Mouse (Mus musculus) embryonic facial prominence, embryonic 14.5 days (tissue): Measurements from ENCODE around the gene Srgap1. TPM values are rescaled to one million over a fixed set of nuclear protein-coding genes. Genes with fewer than 3 reads are reported as not detected.

Experiments
- ATAC-seq: fragments of 200-750 bp; cut with Nextera tagmentation; 2 replicates; pipeline ENCODE4 v1.8.0; 2017; ENCODE audit warnings: low read depth, moderate number of reproducible peaks, moderate TSS enrichment
- DNase-seq: peaks from one replicate; pipeline ENCODE4 v3.0.0-alpha.2; 2015; ENCODE audit warnings: low spot score
- H3K27ac ChIP-seq: fragments of 300-500 bp; sonication (generic); replicated peaks from 2 replicates; pipeline ENCODE4 v1.5.1; 2014; ENCODE audit warnings: low read depth, mild to moderate bottlenecking, low read length, moderate library complexity
- H3K27me3 ChIP-seq: fragments of 300-500 bp; sonication (generic); replicated peaks from 2 replicates; pipeline ENCODE4 v1.6.1; 2014; ENCODE audit warnings: low read length; ENCODE audit not compliant: control insufficient read depth, insufficient read depth
- H3K36me3 ChIP-seq: fragments of 300-500 bp; sonication (generic); 2 replicates; pipeline ENCODE4 v1.6.1; 2014; ENCODE audit warnings: low read length, mixed read lengths; ENCODE audit not compliant: control insufficient read depth, insufficient read depth
- H3K4me1 ChIP-seq: fragments of 300-500 bp; sonication (generic); 2 replicates; pipeline ENCODE4 v1.6.1; 2014; ENCODE audit warnings: antibody characterized with exemption, low read length; ENCODE audit not compliant: control insufficient read depth, insufficient read depth
- H3K4me2 ChIP-seq: fragments of 300-500 bp; sonication (generic); 2 replicates; pipeline ENCODE4 v1.6.1; 2014; ENCODE audit warnings: low read depth, mild to moderate bottlenecking, low read length, moderate library complexity, mixed read lengths
- H3K4me3 ChIP-seq: fragments of 300-500 bp; sonication (generic); 2 replicates; pipeline ENCODE4 v1.5.1; 2014; ENCODE audit warnings: low read depth, mild to moderate bottlenecking, low read length
- H3K9ac ChIP-seq: fragments of 300-500 bp; sonication (generic); 2 replicates; pipeline ENCODE4 v1.6.1; 2014; ENCODE audit warnings: low read depth, mild to moderate bottlenecking, low read length, moderate library complexity, mixed read lengths
- H3K9me3 ChIP-seq: fragments of 300-500 bp; sonication (generic); 2 replicates; pipeline ENCODE4 v1.6.1; 2016; ENCODE audit warnings: low read length; ENCODE audit not compliant: control insufficient read depth
- WGBS: fragments of 180-500 bp; shearing (Covaris S2); extraction: QIAGEN DNeasy Blood & Tissue Kit; methylation state at CpG from one replicate; pipeline ENCODE4 v1.1.7; 2014; 5-methylcytosine and 5-hydroxymethylcytosine counted together
- polyA plus RNA-seq: library from polyadenylated mRNA; unstranded; fragments of >200 nt; fragmentation: Nextera tagmentation; extraction: Ambion mirVana; gene quantifications from 2 replicates; pipeline ENCODE4 v1.2.1, GENCODE M21; 2014

The Srgap1 gene
- polyA plus RNA-seq, 1 experiment from 2014 or later = 11.1 TPM

DNA sequence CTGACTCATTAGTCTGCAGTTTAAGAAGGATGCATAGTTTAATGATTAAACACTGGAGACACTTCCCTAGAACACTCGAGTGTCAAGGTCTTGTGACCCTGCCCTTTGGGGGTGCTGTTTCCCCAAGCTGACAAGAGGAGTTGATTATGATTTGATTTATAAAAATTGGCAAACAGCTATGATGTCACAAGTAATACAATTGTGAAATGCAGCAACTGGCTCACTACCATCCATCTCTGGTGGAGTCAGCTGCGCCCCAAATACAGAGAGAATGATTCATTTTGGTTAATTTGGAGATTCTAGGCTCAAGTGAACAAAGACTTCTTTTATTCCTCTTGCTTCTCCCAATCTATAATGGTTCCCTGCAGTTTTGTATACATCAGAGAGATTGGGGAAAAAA lies 188.2 kb downstream of the Srgap1 start:
- Histone ChIP-seq H3K9me3 (no peaks in the 10 kb centered on the region), H3K9ac (no peak overlapping the region), H3K27me3 (no peaks in the 10 kb centered on the region), H3K36me3 (peaks cover 9% of the 10 kb centered on the region; the same call in 1 of the 2 replicates), H3K4me2 (no peak overlapping the region), H3K4me1 (peaks cover 9% of the 10 kb centered on the region; the same call in 1 of the 2 replicates), H3K27ac (no peak overlapping the region), H3K4me3 (no peak overlapping the region)
- 73% methylated on average over 2 of the region's 2 CpGs for WGBS
- ATAC-seq (no peak), DNase-seq (no peak)

DNA sequence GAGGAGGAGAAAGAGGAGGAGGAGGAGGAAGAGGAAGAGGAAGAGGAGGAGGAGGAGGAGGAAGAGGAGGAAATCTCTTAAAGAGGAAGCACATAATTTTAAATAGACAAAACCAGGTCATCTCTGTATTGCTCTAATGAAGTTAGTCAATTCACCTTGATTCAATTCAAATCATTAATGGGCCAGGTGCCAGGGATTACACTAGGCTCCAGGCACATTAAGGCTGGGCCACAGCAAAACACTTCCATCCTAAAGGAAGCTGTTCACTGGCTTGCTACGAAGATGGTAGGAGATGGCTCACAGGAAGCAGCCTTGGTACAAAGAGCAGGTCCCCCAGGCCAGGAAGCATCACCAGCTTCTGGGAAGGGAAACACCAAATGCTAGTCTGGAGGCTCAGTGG lies 189.0 kb downstream of the Srgap1 start:
- 59% methylated on average over 1 of the region's 1 CpGs for WGBS
- no peak overlapping the region for H3K9ac ChIP-seq
- DNase-seq = no peak

DNA sequence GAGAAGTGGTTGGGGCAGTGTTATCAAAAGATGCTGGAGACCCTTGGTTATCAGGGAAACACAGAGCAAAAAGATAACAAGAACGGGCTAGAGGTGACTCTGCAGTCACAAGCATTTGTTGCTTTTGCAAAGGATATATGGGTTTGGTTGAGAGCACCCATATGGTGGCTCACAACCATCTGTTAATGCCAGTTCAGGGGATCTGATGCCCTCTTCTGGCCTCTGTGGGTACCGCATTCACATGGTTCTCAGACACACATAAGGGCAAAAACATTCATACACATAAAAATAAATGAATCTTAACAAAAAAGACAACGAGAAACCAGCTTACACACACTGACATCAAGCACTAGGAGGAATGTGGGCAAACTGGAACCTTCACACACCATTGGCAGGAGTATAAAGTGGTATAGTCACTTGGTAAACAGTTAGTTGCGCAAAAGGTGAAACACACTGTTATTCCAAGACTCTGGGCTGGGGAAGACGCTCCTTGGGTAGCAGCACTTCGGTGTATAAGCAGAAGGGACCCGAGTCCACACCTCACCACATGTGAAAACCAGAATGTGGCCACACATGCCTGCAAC lies 191.2 kb downstream of the Srgap1 start:
- H3K4me1 ChIP-seq = peaks cover 7% of the 10 kb centered on the region; the same call in 1 of the 2 replicates
- WGBS = 76% methylated on average over 7 of the region's 7 CpGs

More for the DNA sequence above, 189.0 kb downstream of the Srgap1 start:
- Histone ChIP-seq H3K4me1 (peaks cover 9% of the 10 kb centered on the region; the same call in 1 of the 2 replicates), H3K36me3 (peaks cover 9% of the 10 kb centered on the region; the same call in 1 of the 2 replicates), H3K4me3 (no peak overlapping the region), H3K4me2 (no peak overlapping the region), H3K27me3 (no peaks in the 10 kb centered on the region), H3K27ac (no peak overlapping the region), H3K9me3 (no peaks in the 10 kb centered on the region)
- no peak for ATAC-seq

DNA sequence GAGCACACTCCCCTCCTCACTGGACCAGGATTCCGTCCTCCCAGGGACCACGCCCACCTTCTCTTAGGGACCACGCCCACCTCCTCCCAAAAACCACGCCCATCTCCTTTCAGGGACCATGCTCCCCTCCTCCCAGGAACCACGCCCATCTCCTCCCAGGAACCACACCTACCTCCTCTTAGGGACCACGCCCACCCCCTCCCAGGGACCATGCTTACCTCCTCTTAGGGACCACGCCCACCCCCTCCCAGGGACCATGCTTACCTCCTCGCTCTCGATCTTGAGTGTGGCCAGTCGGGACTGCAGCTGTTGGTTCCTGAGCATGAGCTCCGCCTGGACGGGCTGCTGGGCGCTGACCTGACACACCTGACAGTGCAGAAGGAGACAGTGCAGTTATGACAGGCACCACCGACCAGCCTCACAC lies 193.7 kb downstream of the Srgap1 start:
- H3K4me1 ChIP-seq = 0 out of 2 replicates have a peak, but pooled peaks cover 3% of the 10 kb centered on the region
- H3K27ac ChIP-seq = no peak overlapping the region
- peaks cover 12% of the 10 kb centered on the region; the same call in 1 of the 2 replicates for H3K36me3 ChIP-seq
- no peak for DNase-seq
- ATAC-seq = no peak
- no peak overlapping the region for H3K4me3 ChIP-seq
- no peak overlapping the region for H3K9ac ChIP-seq
- 52% methylated on average over 14 of the region's 14 CpGs for WGBS
- no peak overlapping the region for H3K4me2 ChIP-seq
- H3K27me3 ChIP-seq = no peaks in the 10 kb centered on the region
- no peaks in the 10 kb centered on the region for H3K9me3 ChIP-seq

More for the DNA sequence above, 191.2 kb downstream of the Srgap1 start:
- Histone ChIP-seq H3K9ac (no peak overlapping the region), H3K36me3 (peaks cover 12% of the 10 kb centered on the region; the same call in 1 of the 2 replicates), H3K4me3 (no peak overlapping the region), H3K9me3 (no peaks in the 10 kb centered on the region), H3K27me3 (no peaks in the 10 kb centered on the region), H3K4me2 (no peak overlapping the region), H3K27ac (no peak overlapping the region)
- DNase-seq = no peak
- no peak for ATAC-seq

DNA sequence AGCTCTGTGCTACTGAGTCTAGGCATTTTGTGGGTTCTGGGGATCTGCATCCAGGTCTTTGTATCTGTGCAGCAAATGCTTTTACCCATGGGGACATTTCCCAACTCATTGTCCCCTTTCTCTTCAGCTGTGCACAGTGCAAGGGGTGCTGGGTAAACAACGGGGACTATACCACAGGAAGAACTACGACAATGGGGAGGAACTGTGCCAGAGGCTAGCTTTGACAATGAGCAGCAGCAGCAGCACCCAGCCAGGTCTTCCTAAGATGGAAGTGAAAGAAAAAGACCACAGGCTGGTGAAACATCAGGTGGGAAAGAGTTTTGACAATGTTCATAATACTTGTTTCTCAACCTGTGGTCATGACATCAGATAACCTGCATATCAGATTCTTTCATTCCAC lies 197.6 kb downstream of the Srgap1 start:
- WGBS = 63% methylated on average over 2 of the region's 2 CpGs
- Histone ChIP-seq H3K36me3 (peaks cover 7% of the 10 kb centered on the region; the same call in 1 of the 2 replicates), H3K4me1 (no peaks in the 10 kb centered on the region), H3K4me3 (no peak overlapping the region), H3K27me3 (no peaks in the 10 kb centered on the region), H3K4me2 (no peak overlapping the region), H3K27ac (no peak overlapping the region), H3K9ac (no peak overlapping the region), H3K9me3 (no peaks in the 10 kb centered on the region)
- ATAC-seq (no peak), DNase-seq (no peak)

DNA sequence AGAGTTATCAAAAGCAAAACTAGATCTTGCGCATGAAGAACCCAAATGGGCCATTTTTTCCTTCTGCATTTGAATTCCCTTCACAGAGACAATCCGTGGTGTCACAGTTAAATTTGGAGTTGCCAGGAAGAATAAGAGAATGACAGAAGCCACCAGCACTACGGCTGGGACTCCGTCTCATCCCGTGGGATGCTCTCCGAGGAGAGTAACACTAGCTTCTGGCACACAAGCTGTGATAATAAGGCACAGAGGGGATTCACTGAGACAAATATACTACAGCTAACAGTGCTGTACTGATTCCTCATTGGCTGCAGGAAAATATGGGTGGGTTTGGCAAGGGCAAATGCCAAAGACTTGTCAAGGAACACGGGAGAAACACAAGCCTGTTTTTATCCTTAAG lies 201.4 kb downstream of the Srgap1 start:
- H3K27me3 ChIP-seq = no peaks in the 10 kb centered on the region
- ATAC-seq (peak; percentile 76; the same call in 1 of the 2 replicates), DNase-seq (peak; percentile 45)
- H3K9ac ChIP-seq = no peak overlapping the region
- H3K4me1 ChIP-seq = no peaks in the 10 kb centered on the region
- H3K36me3 ChIP-seq = peaks cover 5% of the 10 kb centered on the region
- no peak overlapping the region for H3K4me3 ChIP-seq
- 82% methylated on average over 7 of the region's 7 CpGs for WGBS
- H3K9me3 ChIP-seq = no peaks in the 10 kb centered on the region
- no peak overlapping the region for H3K27ac ChIP-seq
- no peak overlapping the region for H3K4me2 ChIP-seq

DNA sequence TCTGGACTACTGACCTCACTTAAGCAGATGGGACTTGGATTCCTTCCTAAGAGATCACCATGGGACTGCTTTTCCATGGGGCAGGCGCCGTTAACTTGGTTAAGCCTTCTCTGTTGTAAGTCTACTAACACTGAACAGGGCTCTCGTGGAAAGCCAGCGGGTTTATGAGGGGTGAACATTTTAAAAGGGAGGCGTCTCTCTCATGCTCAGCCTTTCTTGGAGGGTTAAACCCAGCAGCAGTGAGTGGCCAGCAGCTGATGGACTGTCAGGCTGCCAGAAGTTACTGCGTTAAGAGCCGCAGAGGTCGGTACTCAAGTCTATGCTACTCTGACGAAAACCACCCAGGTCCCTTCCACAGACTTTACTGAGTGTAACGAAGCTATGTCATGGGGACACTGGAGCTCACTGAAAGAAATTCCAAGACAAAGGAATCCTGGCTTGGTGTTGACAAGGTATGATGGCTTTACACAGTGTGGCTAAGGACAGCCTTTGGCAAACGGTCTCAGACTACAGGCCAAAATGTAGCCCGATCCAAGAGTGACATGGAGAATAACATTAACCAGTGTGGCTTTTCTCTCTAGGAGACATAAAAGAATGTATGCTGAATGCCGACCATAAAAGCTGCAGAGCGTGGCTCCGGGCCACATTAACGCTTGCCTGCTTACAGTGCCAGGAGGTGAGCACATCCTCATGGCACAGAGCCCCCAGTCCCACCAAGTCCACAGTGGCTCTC lies 209.8 kb downstream of the Srgap1 start:
- Histone ChIP-seq H3K4me3 (peak overlapping the region; percentile 31), H3K9me3 (peaks cover 4% of the 10 kb centered on the region; the same call in 1 of the 2 replicates), H3K27me3 (no peaks in the 10 kb centered on the region), H3K4me2 (peak overlapping the region; percentile 52), H3K4me1 (no peaks in the 10 kb centered on the region; the same call in 1 of the 2 replicates), H3K9ac (no peak overlapping the region), H3K27ac (peak overlapping the region; percentile 88), H3K36me3 (peaks cover 25% of the 10 kb centered on the region)
- 34% methylated on average over 16 of the region's 16 CpGs for WGBS
- peak; percentile 80 for ATAC-seq
- DNase-seq = peak; percentile 86

DNA sequence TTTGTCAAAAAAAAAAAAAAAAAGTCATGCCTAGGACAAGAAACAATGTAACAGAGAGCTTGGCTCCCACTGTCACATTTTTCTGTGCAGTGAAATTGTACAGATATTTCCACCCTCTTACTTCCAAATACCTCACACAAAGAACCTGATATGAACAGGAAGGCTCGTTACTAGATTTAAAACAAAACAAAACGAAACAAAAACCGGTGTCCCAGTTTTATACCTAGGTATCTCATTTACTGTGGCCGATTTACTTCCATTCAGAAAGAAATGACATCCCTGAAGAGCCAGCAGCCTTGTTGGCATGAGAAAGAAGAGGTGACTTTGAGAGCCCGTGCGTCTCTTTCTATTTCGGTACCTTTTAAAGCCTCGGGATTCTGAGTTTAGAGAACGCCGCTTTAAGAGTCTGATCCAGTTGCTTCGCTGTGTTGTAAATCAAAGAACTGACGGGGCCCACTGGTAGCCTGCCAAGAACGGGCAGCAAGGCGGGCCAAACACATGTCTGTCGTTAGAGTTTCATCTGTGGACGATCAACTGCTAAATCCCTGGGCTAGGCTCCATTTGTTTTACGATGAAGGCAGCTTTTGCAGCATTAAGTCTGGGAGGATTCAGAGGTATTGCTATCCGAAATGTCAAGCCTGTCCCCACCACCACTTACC lies 210.5 kb downstream of the Srgap1 start:
- ATAC-seq (peak; percentile 86), DNase-seq (peak; percentile 95)

More for the DNA sequence above, 210.5 kb downstream of the Srgap1 start:
- Histone ChIP-seq H3K9me3 (peaks cover 4% of the 10 kb centered on the region; the same call in 1 of the 2 replicates), H3K4me2 (peak overlapping the region; percentile 52), H3K9ac (peak overlapping the region; percentile 42; the same call in 1 of the 2 replicates), H3K27me3 (no peaks in the 10 kb centered on the region), H3K4me1 (no peaks in the 10 kb centered on the region; the same call in 1 of the 2 replicates), H3K36me3 (peaks cover 25% of the 10 kb centered on the region), H3K27ac (peak overlapping the region; percentile 88), H3K4me3 (peak overlapping the region; percentile 31)
- WGBS = 27% methylated on average over 18 of the region's 18 CpGs
